In genomic region chr19:15981861-15982260, GRCm38 (mm10) we compare ENCODE assay signal across 8 mouse cellular contexts. TPM values are rescaled to one million over a fixed set of nuclear protein-coding genes. Genes with fewer than 3 reads are reported as not detected.
A peak's percentile ranks its signal among the peaks of the same experiment; 100 is the strongest.
DNase-seq lines count a peak whose midpoint lies in the region; ATAC-seq and TF ChIP-seq lines count a peak whose summit lies in the region.
"Had no signal": no experiment of that assay in that cellular context is flagged by ENCODE, and none has a peak within 500 bp of the region (broad histone marks: within the 10 kb centered on the region; RNA-seq: fewer than 3 reads in every experiment).

No protein-coding gene starts in this region.

- H3K36me3 ChIP-seq in MEL (ENCODE audit: control insufficient read depth in 1 of 2, insufficient read depth in 2 of 2, low read length in 2 of 2): peaks cover 0 to 13% of the 10 kb centered on the region in 2 experiments; a peak in 3 of 4 replicates
- H3K36me3 ChIP-seq in lung, postnatal 0 days (ENCODE audit: insufficient read depth, low read length): no peaks in the 10 kb centered on the region

- no peak overlapping the region for H3K9ac ChIP-seq in MEL (ENCODE audit: control insufficient read depth, low read depth, low read length, poor library complexity, severe bottlenecking)
- H3K9ac ChIP-seq in lung, postnatal 0 days (replicated peaks; ENCODE audit: low read depth): no peak overlapping the region
- H3K9ac ChIP-seq: stomach, embryonic 15.5 days had no signal

- H3K4me3 ChIP-seq in MEL (ENCODE audit: control insufficient read depth in 1 of 2, insufficient read depth in 1 of 2, low read depth in 2 of 2, low read length in 2 of 2): no peak overlapping the region
- H3K4me3 ChIP-seq in lung, postnatal 0 days (ENCODE audit: low read depth, low read length): no peak overlapping the region
- H3K4me3 ChIP-seq: stomach, embryonic 15.5 days had no signal

- TF ChIP-seq RAD21 in MEL (IDR thresholded peaks at IDR 0.05; ENCODE audit: low read depth, low read length): peak; percentile 74

- ATAC-seq in lung, postnatal 0 days: no peak

- no peak overlapping the region for H3K4me2 ChIP-seq in lung, postnatal 0 days (replicated peaks; ENCODE audit: low read depth, low read length)
- H3K4me2 ChIP-seq: stomach, embryonic 15.5 days had no signal

- H3K27me3 ChIP-seq in MEL (ENCODE audit: control insufficient read depth in 1 of 2, insufficient read depth in 2 of 2, low read length in 2 of 2): no peaks in the 10 kb centered on the region
- no peaks in the 10 kb centered on the region for H3K27me3 ChIP-seq in lung, postnatal 0 days (replicated peaks; ENCODE audit: insufficient read depth, low read length)
- H3K27me3 ChIP-seq: stomach, embryonic 15.5 days had no signal

- H3K79me2 ChIP-seq in MEL (ENCODE audit: control insufficient read depth, insufficient read depth, low read length, poor library complexity): peaks cover 16% of the 10 kb centered on the region

- 35% methylated on average over 4 of the region's 4 CpGs for WGBS in lung, postnatal 0 days

- peak; percentile 61 to 80 (median 78) for TF ChIP-seq CTCF in MEL (IDR thresholded peaks at IDR 0.05 in 2 of 3, conservative IDR thresholded peaks at IDR 0.05 in 1 of 3; ENCODE audit: control insufficient read depth in 1 of 3, insufficient read depth in 1 of 3, low read depth in 2 of 3, low read length in 3 of 3, poor library complexity in 1 of 3, severe bottlenecking in 1 of 3)
- peak; percentile 86 for TF ChIP-seq CTCF in lung, postnatal 0 days (IDR thresholded peaks at IDR 0.05)

- peaks cover 0 to 4% of the 10 kb centered on the region in 2 experiments; a peak in 2 of 4 replicates for H3K4me1 ChIP-seq in MEL (ENCODE audit: control insufficient read depth in 1 of 2, insufficient read depth in 2 of 2, low read length in 2 of 2)
- H3K4me1 ChIP-seq in lung, postnatal 0 days (ENCODE audit: insufficient read depth, low read depth, low read length): no peaks in the 10 kb centered on the region; the same call in 1 of the 2 replicates

- no peak overlapping the region for H3K27ac ChIP-seq in MEL (ENCODE audit: control insufficient read depth, low read depth, low read length)
- no peak overlapping the region for H3K27ac ChIP-seq in lung, postnatal 0 days (ENCODE audit: low read length)
- H3K27ac ChIP-seq: stomach, embryonic 15.5 days had no signal

- no peak for TF ChIP-seq POLR2A in MEL (IDR thresholded peaks at IDR 0.05; ENCODE audit: control insufficient read depth in 1 of 2, insufficient read depth in 1 of 2, low read depth in 1 of 2, low read length in 2 of 2, poor library complexity in 1 of 2)

- no peaks in the 10 kb centered on the region for H3K9me3 ChIP-seq in MEL (replicated peaks; ENCODE audit: insufficient read depth, low read length)
- H3K9me3 ChIP-seq in lung, postnatal 0 days (ENCODE audit: low read length): no peaks in the 10 kb centered on the region
- H3K9me3 ChIP-seq: stomach, embryonic 15.5 days had no signal

- TF ChIP-seq EP300 in MEL (IDR thresholded peaks at IDR 0.05; ENCODE audit: low read depth in 1 of 2, low read length in 2 of 2): no peak
- TF ChIP-seq EP300 in lung, postnatal 0 days (IDR thresholded peaks at IDR 0.05): no peak

- DNase-seq in CD4-positive helper T cell, adult 2 months (ENCODE audit: low read depth, low spot score): peak; percentile 73
- peak; percentile 83 for DNase-seq in MEL (ENCODE audit: low read depth, low spot score)
- DNase-seq in cerebellum, adult 8-10 months: peak; percentile 57
- peak; percentile 31 to 54 for DNase-seq in frontal cortex, postnatal 36 days (ENCODE audit: low spot score in 2 of 2)
- DNase-seq in kidney, postnatal 25 days: peak; percentile 69 to 81
- DNase-seq in lung, postnatal 0 days (ENCODE audit: low spot score): peak; percentile 75
- peak; percentile 82 for DNase-seq in retina, embryonic 14.5 days (ENCODE audit: low spot score)

TF ChIP-seq in MEL, 35 proteins besides CTCF, POLR2A, EP300 and RAD21:
- TF ChIP-seq ZC3H11A (IDR thresholded peaks at IDR 0.05; ENCODE audit: low read depth, low read length) (peak; percentile 34; the same call in 1 of the 2 replicates), USF1 (IDR thresholded peaks at IDR 0.05; ENCODE audit: low read depth, low read length) (no peak), GATA1 (IDR thresholded peaks at IDR 0.05; ENCODE audit: low read depth, low read length) (no peak), NRF1 (IDR thresholded peaks at IDR 0.05; ENCODE audit: insufficient read depth, low read depth, low read length, poor library complexity, severe bottlenecking) (no peak), ZMIZ1 (IDR thresholded peaks at IDR 0.05; ENCODE audit: low read depth, low read length) (no peak), NELFE (IDR thresholded peaks at IDR 0.05; ENCODE audit: low read depth, low read length) (no peak), ZKSCAN1 (IDR thresholded peaks at IDR 0.05; ENCODE audit: low read depth, low read length) (no peak), BHLHE40 (IDR thresholded peaks at IDR 0.05; ENCODE audit: borderline replicate concordance, low read depth, low read length) (no peak), TCF12 (IDR thresholded peaks at IDR 0.05; ENCODE audit: low read depth, low read length) (no peak), E2F4 (IDR thresholded peaks at IDR 0.05; ENCODE audit: borderline replicate concordance, low read depth, low read length) (no peak), MAX (IDR thresholded peaks at IDR 0.05; ENCODE audit: low read length) (peak; percentile 14; the same call in 1 of the 2 replicates), MYC (IDR thresholded peaks at IDR 0.05; ENCODE audit: low read depth, low read length) (0 out of 2 replicates have a peak, but pooled peaks have one; percentile 54), MYB (IDR thresholded peaks at IDR 0.05; ENCODE audit: low read depth, low read length) (no peak), SMC3 (IDR thresholded peaks at IDR 0.05; ENCODE audit: low read depth, low read length) (peak; percentile 57), SIN3A (IDR thresholded peaks at IDR 0.05; ENCODE audit: low read length) (peak; percentile 48; the same call in 1 of the 2 replicates), MAFK (IDR thresholded peaks at IDR 0.05; ENCODE audit: borderline replicate concordance, low read depth, low read length) (no peak), KAT2A (conservative IDR thresholded peaks at IDR 0.05; ENCODE audit: low read depth, low read length) (no peak), ETS1 (IDR thresholded peaks at IDR 0.05; ENCODE audit: low read depth, low read length) (0 out of 2 replicates have a peak, but pooled peaks have one; percentile 7)

RNA-seq across cellular contexts. Expression of gene Cep78, which starts 2.9 kb away (rescaled TPM):
- 22.0 and 23.0 TPM in 2 replicates for total RNA-seq in MEL (2012; rRNA removed)
- 10 to 100 TPM in 1 of 2 experiments, not detected in 1; 22.2 TPM for polyA plus RNA-seq in MEL (2012; ENCODE audit: insufficient read depth in 1 of 2, insufficient read length in 2 of 2, low read depth in 1 of 2, low replicate concordance in 2 of 2, missing spikeins in 1 of 2)
- 10.4 and 12.3 TPM in 2 replicates for polyA plus RNA-seq in lung, postnatal 0 days (2015; fragmentation: Nextera tagmentation; extraction: Ambion mirVana)

RNA-seq across cellular contexts. Expression of gene Psat1, which starts 34.7 kb away (rescaled TPM):
- total RNA-seq in MEL (2012; rRNA removed): 201 and 352 TPM in 2 replicates
- polyA plus RNA-seq in MEL (2012; ENCODE audit: insufficient read depth in 1 of 2, insufficient read length in 2 of 2, low read depth in 1 of 2, low replicate concordance in 2 of 2, missing spikeins in 1 of 2): 100 to 1,000 TPM; 484 to 552 TPM
- polyA plus RNA-seq in lung, postnatal 0 days (2015; fragmentation: Nextera tagmentation; extraction: Ambion mirVana): 35.2 and 47.8 TPM in 2 replicates
